Mouse (Mus musculus): ENCODE data around the gene Mup5.
"Not testable (repeated sequence)": the region's sequence is repeated elsewhere in the genome, so short reads cannot be mapped to it uniquely, and the experiment has no call there.

Gene Mup5

GRCm38 (mm10) chr4:61834952-61835708, at the start of gene Mup5:
Gene Mup5 (minus strand): TSS chr4:61835233.
- DNase-seq = no peak

GRCm38 (mm10) chr4:61858160-61858559, 23.1 kb upstream of the Mup5 start:
- DNase-seq = no peak

GRCm38 (mm10) chr4:61855831-61856698, 21.0 kb upstream of the Mup5 start:
- DNase-seq = no peak

- DNase-seq = no peak
Observed at GRCm38 (mm10) chr4:61855344-61855743, 20.3 kb upstream of the Mup5 start.

GRCm38 (mm10) chr4:61844758-61845455, 9.9 kb upstream of the Mup5 start:
- no peak for DNase-seq

- DNase-seq = no peak
Observed at GRCm38 (mm10) chr4:61829211-61829610, 5.8 kb downstream of the Mup5 start.

- no peak for DNase-seq
Observed at GRCm38 (mm10) chr4:61823185-61823584, 11.8 kb downstream of the Mup5 start.

GRCm38 (mm10) chr4:61822541-61822940, 12.5 kb downstream of the Mup5 start:
- not testable (repeated sequence) for DNase-seq

GRCm38 (mm10) chr4:61815602-61816001, 19.4 kb downstream of the Mup5 start:
- DNase-seq = no peak

- DNase-seq = no peak
Observed at GRCm38 (mm10) chr4:61813435-61813834, 21.6 kb downstream of the Mup5 start.

GRCm38 (mm10) chr4:61811193-61811592, 23.8 kb downstream of the Mup5 start:
- peak; percentile 19 for DNase-seq

- DNase-seq = not testable (repeated sequence)
Observed at GRCm38 (mm10) chr4:61808926-61809325, 26.1 kb downstream of the Mup5 start.

GRCm38 (mm10) chr4:61789699-61790098, 45.3 kb downstream of the Mup5 start:
- not testable (repeated sequence) for DNase-seq

- DNase-seq = not testable (repeated sequence)
Observed at GRCm38 (mm10) chr4:61784231-61784630, 50.8 kb downstream of the Mup5 start.

- not testable (repeated sequence) for DNase-seq
Observed at GRCm38 (mm10) chr4:61782169-61782568, 52.9 kb downstream of the Mup5 start, which contains the start of gene Mup19. Gene Mup19 (minus strand): TSS chr4:61782269.
